Mouse (Mus musculus) left cerebral cortex, adult 18-20 months (tissue): Measurements from ENCODE around the gene 2310033P09Rik. TPM values are rescaled to one million over a fixed set of nuclear protein-coding genes. Genes with fewer than 3 reads are reported as not detected.

Experiments
- DNase-seq, 2 experiments: peaks; one replicate each; pipeline ENCODE4 v3.0.0; 2021 to 2022; ENCODE audit warnings: low spot score in 2 of 2, mixed read lengths in 1 of 2
- long read RNA-seq, 2 experiments: library from polyadenylated mRNA; stranded (forward); transcript quantifications; one replicate each; pipeline ENCODE4 v2.0.0; 2021
- total RNA-seq, 2 experiments: library from RNA; stranded (reverse); gene quantifications; 2 replicates each; pipeline ENCODE4 v1.2.3; 2021

The 2310033P09Rik gene
- total RNA-seq, result 10 to 100 TPM; 20.6 to 21.2 TPM
- long read RNA-seq, experiment 1, transcript 2310033P09Rik-201 (7 exons, 1,285 nt), result major isoform, 32 of 53 reads
- long read RNA-seq, experiment 1, partial matches to known transcripts, result 11 of 53 reads
- long read RNA-seq, experiment 1, other reads (novel, unspliced or antisense), result 10 of 53 reads
- long read RNA-seq, experiment 2, transcript 2310033P09Rik-201 (7 exons, 1,285 nt), result major isoform, 22 of 31 reads
- long read RNA-seq, experiment 2, partial matches to known transcripts, result 4 of 31 reads
- long read RNA-seq, experiment 2, other reads (novel, unspliced or antisense), result 5 of 31 reads

DNA sequence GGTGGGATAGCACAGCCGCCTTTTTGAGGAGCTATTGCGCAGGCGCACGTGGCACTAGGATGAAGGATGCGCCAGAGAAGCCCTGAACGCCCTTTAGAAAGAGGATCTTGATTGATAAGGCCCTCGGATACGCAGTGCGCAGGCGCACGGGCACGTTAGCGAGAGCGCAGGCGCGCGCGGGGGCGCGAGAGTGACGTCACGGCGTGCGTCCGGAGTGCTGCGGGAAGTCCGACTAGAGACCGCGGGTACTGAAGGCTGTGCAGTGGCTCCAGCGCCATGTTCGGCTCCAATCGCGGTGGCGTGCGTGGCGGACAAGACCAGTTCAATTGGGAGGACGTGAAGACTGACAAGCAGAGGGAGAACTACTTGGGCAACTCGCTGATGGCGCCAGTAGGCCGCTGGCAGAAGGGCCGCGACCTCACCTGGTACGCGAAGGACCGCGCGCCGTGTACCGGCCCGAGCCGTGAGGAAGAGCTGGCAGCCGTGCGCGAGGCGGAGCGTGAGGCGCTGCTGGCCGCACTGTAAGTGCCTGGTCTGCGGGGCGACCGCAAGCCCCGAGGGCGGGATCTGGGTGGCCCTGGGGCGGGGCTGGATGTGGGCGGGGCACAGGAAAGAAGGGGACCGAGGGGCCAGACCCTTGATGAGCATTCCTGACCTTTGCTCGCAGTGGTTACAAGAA, at the start of gene 2310033P09Rik:
2310033P09Rik (plus strand) TSS at position 169 of the 679 bp plus-strand sequence.
- DNase-seq, result peak; percentile 92 to 95

DNA sequence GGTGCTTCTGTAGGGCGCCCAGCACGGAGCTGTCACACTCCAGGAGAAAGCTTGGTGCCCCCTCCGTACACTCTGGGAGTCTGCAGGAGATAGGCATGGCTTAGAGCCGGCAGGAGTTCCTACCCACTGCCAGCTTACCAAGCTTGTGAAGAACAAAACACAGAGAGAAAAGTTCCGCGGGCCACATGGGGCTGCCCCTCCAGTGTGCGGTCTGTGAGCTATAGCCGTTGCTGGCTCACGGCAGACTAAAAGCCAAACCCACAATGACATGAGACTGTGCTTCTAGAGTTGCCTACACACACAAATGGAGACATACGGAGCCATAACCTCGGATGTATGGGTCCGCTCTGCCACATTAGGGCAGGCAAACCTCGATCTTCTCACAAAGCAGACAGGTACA, 49.0 kb upstream of the 2310033P09Rik start:
- DNase-seq, result no peak

- no peak for DNase-seq
Observed at GRCm38 (mm10) chr11:59159558-59159957, 48.6 kb upstream of the 2310033P09Rik start.

DNA sequence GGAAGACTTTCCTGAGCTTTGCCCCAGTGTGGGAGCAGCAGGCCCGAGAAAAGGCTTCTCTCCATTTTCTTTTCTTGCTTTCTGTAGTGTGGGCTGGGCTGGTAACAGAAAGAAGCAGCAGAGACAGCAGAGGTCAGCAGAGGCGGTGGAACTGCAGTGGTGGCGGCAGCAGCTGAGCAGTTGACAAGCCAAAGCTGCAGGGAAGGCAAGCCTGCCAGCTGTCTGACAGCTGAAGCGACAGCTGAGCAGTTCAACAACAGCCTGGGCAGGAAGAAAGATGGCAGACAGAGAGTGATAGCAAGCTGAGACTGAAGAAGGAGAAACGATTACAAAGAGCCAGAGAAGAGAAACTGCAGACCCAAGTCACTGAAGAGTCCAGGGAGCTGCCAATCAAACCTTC, 46.7 kb upstream of the 2310033P09Rik start:
- DNase-seq, result no peak

DNA sequence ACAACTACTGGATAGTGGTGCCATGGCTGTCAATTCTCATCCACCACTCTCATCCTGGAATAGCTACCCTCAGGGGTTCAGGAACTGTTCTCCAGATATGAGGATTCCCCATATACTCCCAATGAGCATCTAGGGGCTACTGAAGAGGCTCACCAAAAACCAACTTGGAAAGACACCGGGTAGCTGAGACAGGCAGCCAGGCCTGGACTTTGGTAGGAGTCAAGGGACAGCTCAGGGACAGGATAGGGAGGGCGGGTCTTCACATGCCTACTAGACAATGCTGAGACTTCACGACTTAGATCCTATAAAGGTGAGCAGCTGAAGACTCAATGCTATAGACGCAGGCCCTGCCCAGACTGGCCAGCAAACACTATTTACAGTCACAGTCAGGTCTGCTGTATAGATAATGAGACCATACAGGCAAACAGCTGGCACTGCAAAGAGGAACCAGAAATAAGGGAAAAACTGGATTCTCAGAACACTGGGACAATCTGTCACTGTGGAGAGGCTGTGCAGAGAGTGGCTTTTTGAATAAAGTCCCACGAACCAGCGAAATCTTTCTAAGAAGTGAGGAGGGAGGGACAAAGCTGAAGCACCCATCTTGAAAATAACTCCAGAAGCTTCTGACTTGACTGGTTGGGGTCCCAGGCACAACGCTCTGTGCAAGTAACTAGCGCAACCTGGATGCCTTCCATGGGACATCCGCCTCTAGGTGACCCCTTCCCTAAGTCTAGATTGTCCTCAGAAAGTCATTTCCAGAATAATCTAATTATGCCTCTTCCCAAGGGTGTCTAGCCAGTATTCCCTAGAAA, 45.5 kb upstream of the 2310033P09Rik start:
- DNase-seq, result no peak

DNA sequence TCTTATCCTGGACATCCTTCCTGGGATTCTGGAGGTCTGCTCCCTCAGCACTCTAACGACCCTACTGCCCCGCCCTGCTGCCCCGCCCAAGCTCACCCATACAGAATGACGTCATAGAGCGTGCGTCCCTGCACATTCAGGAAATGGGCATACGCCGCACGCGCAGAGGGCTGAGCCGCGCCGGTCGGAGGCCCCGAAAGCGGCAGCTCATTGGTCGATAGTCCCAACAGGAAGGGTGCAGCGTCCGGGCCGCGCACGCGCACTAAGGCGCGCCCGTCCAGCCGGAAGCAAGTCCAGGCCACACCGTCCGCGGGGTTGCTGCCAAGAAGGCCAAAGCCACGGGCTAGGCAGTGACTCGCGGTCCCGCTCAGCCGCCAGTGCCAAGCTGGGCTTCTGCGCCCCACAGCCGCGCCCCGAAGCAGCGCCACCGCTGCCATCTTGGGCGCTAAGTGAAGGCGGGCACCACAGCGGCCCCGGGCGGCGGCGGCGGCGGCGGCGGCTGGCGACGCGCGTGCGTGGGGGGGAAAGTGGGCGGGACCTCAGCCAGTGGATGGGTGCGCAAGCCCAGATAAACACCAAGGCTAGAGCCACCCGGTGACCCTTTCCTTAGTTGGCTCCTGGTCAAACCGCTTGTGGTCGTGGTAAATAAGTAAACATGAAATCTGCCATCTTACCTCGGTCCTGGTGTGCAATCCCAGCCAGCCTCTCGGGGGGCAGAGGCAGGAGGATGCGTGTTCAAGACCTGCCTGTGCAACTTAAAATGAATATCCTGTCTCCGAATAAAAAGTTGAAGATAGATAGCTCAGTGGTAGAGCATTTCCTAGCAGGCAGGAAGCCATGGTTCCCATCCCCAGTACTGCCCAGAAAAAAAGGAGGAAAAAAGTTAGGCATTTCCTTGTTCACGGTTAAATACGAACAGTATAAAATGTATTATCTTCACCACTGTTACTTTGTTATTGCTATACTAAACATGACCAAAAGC, 44.6 kb upstream of the 2310033P09Rik start, which contains the start of gene Iba57:
Iba57 (minus strand) TSS at position 485 of the 982 bp plus-strand sequence.
- peak; percentile 98 for DNase-seq

GRCm38 (mm10) chr11:59164384-59164783, 43.7 kb upstream of the 2310033P09Rik start:
- no peak for DNase-seq

- no peak for DNase-seq
Observed at GRCm38 (mm10) chr11:59165616-59166241, 42.4 kb upstream of the 2310033P09Rik start.

GRCm38 (mm10) chr11:59169807-59170206, 38.3 kb upstream of the 2310033P09Rik start:
- DNase-seq, result no peak

DNA sequence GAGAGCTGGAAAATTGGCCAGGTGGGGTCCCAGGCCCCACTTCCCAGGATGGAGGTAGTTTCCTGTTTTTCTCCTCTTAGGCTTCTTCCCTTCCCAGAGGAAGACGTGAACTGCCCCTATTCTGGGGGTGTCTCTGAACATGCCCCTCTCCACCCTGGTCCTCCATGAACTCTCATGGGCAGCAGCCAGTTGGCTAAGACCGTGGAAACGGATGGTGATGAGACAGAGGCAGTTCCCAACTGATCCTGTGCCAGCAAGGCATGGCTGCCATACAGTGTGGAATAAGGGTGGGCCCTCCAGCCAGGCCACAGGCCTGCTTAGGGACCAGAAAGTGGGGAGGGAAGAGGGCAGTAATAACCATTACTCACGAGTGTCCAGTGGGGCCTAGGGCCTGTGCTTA, 37.6 kb upstream of the 2310033P09Rik start:
- no peak for DNase-seq

GRCm38 (mm10) chr11:59174189-59174838, 33.8 kb upstream of the 2310033P09Rik start:
- no peak for DNase-seq

GRCm38 (mm10) chr11:59176475-59176874, 31.6 kb upstream of the 2310033P09Rik start:
- DNase-seq, result no peak

DNA sequence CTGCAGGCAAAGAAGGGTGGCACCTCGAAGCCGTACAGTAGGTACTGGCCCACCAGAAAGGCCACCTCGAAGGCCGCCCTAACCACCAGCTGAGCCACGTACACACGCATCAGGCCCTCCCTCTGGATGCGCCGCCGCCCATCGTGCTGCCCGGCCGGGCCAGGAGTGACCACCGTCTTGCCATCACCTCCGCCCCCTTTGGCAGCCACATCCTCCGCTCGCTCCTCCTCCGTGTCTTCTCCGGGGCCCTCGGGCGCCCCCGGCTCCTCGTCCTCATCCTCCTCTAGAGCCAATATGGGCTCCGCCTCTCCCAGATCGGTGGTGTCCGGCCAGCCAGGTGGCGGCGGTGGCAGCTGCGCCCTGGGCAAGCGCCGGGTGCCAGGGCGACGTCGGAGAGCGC, 31.2 kb upstream of the 2310033P09Rik start:
- DNase-seq, result no peak

DNA sequence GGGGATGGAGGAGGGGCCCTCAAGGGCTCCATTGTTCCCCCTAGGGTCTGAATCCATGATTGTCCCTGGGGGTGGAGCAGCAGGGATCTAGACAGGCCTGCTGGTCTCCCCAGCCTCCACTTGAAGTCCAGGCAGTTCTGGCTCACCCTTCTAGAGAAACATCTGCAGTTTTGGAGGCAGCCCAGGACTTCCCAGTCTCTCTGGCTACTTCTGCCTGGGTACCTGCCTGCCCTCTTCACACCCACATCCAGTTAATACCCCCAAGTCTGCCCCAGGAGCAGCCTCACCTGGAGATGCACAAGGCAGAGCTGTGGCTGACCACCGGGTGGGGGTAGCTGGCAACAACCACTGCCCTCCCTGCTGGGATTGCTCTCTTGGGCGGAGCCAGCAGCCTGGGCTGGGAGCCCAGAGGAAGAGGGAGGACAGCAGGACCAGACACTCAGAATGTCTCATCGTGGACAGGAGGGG, 25.2 kb upstream of the 2310033P09Rik start, which contains the start of gene Gjc2:
Gjc2 (minus strand) TSS at position 350 of the 468 bp plus-strand sequence.
- peak in 1 of 2 experiments; percentile 23 for DNase-seq

GRCm38 (mm10) chr11:59183821-59184220, 24.3 kb upstream of the 2310033P09Rik start:
- DNase-seq, result peak; percentile 57 to 62

DNA sequence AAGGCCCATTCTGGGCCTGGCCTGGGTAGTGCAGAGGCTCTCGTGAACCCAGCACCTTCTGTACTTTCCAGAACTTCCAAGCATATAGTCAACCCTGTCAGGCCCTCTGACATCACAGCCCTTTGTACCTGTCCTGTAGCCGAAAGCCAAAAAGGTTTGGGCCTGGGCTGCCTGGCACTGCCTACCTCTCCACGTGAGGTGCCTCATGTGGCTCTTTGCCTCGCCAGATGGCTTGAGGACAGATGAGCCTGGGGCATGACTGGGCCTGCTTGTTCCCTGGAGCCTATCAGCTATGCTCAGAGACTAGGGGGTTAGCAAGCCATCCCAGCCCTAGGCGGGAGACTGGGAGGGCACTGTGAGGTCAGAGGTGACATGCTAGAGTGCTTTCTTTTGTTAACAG, 22.6 kb upstream of the 2310033P09Rik start:
- no peak for DNase-seq

DNA sequence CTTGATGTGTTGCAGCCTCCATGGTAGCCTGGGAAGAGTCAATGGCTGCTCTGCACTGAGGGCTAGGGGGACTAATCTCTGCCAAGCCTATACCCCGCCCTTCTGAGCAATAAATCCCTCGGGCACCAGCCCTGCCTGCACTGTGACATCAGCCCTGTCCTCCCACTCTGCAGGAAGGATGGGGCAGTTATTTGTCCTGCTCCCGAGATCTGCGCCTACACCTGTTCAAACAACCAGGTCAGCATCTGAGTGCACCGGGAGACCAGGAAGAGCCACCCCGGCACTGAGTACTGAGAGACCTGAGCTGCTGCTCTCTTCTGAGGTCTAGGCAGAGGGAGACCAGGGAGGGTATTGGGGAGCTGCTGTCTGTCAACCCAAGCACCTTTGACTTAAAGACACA, 20.4 kb upstream of the 2310033P09Rik start:
- DNase-seq, result no peak

DNA sequence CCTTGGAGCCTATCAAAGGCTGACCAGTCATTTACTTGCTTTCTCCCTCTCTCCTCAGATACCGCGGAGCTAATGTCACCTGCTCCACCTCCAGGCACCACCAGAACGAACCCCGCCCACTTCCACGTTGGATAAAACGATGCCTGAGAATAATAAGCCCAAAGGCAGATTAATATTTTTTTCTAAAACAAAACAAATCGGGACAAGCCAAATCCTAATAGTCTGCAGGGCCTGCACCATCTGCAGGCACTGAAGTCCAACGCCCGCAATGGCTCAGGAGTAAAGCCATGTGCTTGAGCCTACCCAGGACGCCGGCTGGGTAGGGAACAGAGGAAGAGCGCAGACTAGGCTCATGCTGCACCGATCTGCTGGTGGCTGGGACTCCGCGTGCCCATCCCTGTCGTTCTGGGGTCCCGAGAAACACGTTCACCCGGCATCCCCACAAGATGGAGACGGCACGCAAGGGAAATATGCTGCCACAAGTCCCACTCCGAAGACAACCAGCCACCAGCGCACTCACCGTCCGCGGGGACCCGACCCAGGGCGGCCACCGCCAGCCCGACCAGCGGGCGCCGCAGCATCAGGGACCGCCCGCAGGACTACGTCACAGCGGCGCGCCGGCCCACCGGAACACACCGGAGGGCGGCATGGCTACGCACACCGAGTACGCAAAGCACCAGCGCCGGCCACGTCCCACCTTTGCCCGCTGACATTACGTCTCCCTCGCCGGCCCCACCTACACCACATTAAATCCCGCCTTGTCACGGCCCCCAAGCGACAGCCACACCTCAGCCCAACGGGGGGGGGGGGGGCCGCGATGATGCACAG, 16.7 kb upstream of the 2310033P09Rik start:
- DNase-seq, result peak; percentile 89 to 94
